Mouse (Mus musculus): ENCODE results near the gene Dnajc5. TPM values are rescaled to one million over a fixed set of nuclear protein-coding genes. Genes with fewer than 3 reads are reported as not detected.
A peak's percentile ranks its signal among the peaks of the same experiment; 100 is the strongest.

Gene Dnajc5
- polyA plus RNA-seq (2015; fragmentation: Nextera tagmentation; extraction: Ambion mirVana): 101 and 102 TPM in 2 replicates

GRCm38 (mm10) chr2:181520118-181520935 is at the start of gene Dnajc5:
Gene Dnajc5, plus strand, starts transcription at chr2:181520485.
- Histone ChIP-seq H3K9me3 (no peaks in the 10 kb centered on the region), H3K4me2 (replicated peaks) (peak within 1 kb of the TSS; percentile 78), H3K36me3 (peaks cover 27% of the 10 kb centered on the region), H3K4me1 (peaks cover 26% of the 10 kb centered on the region), H3K4me3 (peak within 1 kb of the TSS; percentile 87), H3K9ac (peak within 1 kb of the TSS; percentile 94), H3K27me3 (no peaks in the 10 kb centered on the region), H3K27ac (peak within 1 kb of the TSS; percentile 97)
- peak; percentile 98 for ATAC-seq (ENCODE audit: low FRiP score, low read depth)
- under 1% methylated on average over 74 of the region's 74 CpGs for WGBS

GRCm38 (mm10) chr2:181471246-181471645 is 49.0 kb upstream of the Dnajc5 start:
- Histone ChIP-seq H3K9ac (no peak overlapping the region), H3K4me3 (no peak overlapping the region), H3K27me3 (no peaks in the 10 kb centered on the region), H3K27ac (no peak overlapping the region), H3K9me3 (no peaks in the 10 kb centered on the region), H3K36me3 (no peaks in the 10 kb centered on the region), H3K4me2 (replicated peaks) (no peak overlapping the region), H3K4me1 (peaks cover 4% of the 10 kb centered on the region; the same call in 1 of the 2 replicates)
- WGBS: 44% methylated on average over 5 of the region's 5 CpGs
- ATAC-seq (ENCODE audit: low FRiP score, low read depth): no peak

- Histone ChIP-seq H3K27ac (no peak overlapping the region), H3K36me3 (no peaks in the 10 kb centered on the region), H3K4me3 (no peak overlapping the region), H3K27me3 (no peaks in the 10 kb centered on the region), H3K4me1 (peaks cover 4% of the 10 kb centered on the region; the same call in 1 of the 2 replicates), H3K9me3 (no peaks in the 10 kb centered on the region), H3K9ac (no peak overlapping the region), H3K4me2 (replicated peaks) (no peak overlapping the region)
- 68% methylated on average over 1 of the region's 1 CpGs for WGBS
- ATAC-seq (ENCODE audit: low FRiP score, low read depth): no peak
Measured at GRCm38 (mm10) chr2:181472256-181472827, 47.9 kb upstream of the Dnajc5 start.

GRCm38 (mm10) chr2:181483120-181483519 is 37.2 kb upstream of the Dnajc5 start:
- Histone ChIP-seq H3K27me3 (no peaks in the 10 kb centered on the region), H3K36me3 (no peaks in the 10 kb centered on the region), H3K9ac (no peak overlapping the region), H3K4me1 (peaks cover 22% of the 10 kb centered on the region), H3K4me3 (no peak overlapping the region), H3K27ac (no peak overlapping the region), H3K9me3 (no peaks in the 10 kb centered on the region), H3K4me2 (replicated peaks) (no peak overlapping the region)
- WGBS: 58% methylated on average over 2 of the region's 2 CpGs
- no peak for ATAC-seq (ENCODE audit: low FRiP score, low read depth)

- no peaks in the 10 kb centered on the region for H3K27me3 ChIP-seq
- 37% methylated on average over 7 of the region's 7 CpGs for WGBS
- no peaks in the 10 kb centered on the region for H3K9me3 ChIP-seq
- H3K4me2 ChIP-seq (replicated peaks): no peak overlapping the region; the same call in 1 of the 2 replicates
- 0 out of 2 replicates have a peak overlapping the region, but pooled peaks have one; percentile 13 for H3K9ac ChIP-seq
- no peaks in the 10 kb centered on the region for H3K36me3 ChIP-seq
- peaks cover 24% of the 10 kb centered on the region for H3K4me1 ChIP-seq
- no peak overlapping the region for H3K4me3 ChIP-seq
- ATAC-seq (ENCODE audit: low FRiP score, low read depth): no peak
- no peak overlapping the region for H3K27ac ChIP-seq
Measured at GRCm38 (mm10) chr2:181483562-181484318, 36.5 kb upstream of the Dnajc5 start.

DNA sequence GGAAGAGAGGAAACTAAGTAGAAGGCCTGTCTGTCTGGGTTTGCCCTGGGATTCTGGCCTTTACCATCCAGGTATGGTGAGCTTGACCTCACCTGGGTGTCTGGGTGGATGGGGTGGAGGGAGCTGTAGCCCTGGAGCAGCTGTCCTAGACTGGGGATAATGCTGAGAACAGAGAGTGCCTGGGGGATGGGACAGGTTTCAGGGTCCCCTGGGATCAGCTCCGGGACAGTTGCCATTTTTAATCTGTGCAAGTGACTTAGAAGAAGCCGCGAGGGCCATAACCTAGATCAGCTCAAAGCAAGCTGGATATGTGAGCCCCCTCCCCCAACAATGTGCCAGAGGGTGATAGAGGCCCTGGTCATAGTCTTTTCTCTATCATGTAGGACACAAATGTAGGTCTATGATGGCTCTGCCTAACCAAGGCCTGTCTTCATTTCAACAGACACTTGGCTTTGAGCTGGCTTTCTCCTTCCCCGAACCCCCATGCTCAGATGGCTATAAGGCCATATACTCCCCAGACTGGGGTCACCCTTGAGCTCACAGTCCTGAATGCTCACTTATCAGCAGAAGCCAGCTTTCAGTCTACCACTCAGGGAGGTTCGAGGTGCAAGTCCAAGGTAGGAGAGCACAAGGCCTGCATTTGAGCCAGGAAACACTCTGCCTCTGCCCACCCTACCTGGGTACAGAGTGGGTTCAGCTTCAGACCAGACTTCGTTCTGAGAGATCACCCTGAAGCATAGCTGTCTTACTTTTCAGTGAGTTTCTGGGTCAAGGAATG is 35.6 kb upstream of the Dnajc5 start:
- no peak overlapping the region for H3K4me3 ChIP-seq
- peaks cover 24% of the 10 kb centered on the region for H3K4me1 ChIP-seq
- 81% methylated on average over 6 of the region's 6 CpGs for WGBS
- no peak for ATAC-seq (ENCODE audit: low FRiP score, low read depth)
- H3K9me3 ChIP-seq: no peaks in the 10 kb centered on the region
- no peak overlapping the region for H3K4me2 ChIP-seq (replicated peaks)
- no peaks in the 10 kb centered on the region for H3K36me3 ChIP-seq
- no peak overlapping the region for H3K9ac ChIP-seq
- H3K27me3 ChIP-seq: no peaks in the 10 kb centered on the region
- H3K27ac ChIP-seq: no peak overlapping the region

DNA sequence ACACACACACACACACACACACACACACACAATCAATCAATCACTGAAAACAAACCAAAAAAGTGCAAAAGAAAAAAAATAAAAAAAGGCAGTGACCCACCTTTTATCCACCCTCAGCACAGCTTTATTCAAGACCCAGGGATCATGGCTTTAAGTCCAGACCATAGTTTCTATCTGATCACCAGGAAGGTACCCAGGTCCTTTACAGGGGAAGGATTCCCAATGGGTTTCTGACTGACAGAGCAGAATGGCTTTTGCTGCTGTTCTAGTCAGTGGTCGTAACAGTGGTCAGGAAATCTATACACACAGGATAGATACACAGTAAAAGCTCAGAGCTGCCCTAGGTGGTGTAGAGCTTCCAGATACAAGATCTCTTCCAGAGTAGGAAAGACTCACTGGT is 34.5 kb upstream of the Dnajc5 start:
- H3K9ac ChIP-seq: no peak overlapping the region
- no peak overlapping the region for H3K27ac ChIP-seq
- H3K4me3 ChIP-seq: no peak overlapping the region
- ATAC-seq (ENCODE audit: low FRiP score, low read depth): no peak
- no peaks in the 10 kb centered on the region for H3K9me3 ChIP-seq
- H3K4me1 ChIP-seq: peaks cover 24% of the 10 kb centered on the region
- no peak overlapping the region for H3K4me2 ChIP-seq (replicated peaks)
- no peaks in the 10 kb centered on the region for H3K36me3 ChIP-seq
- WGBS: 7% methylated on average over 1 of the region's 1 CpGs
- H3K27me3 ChIP-seq: no peaks in the 10 kb centered on the region

- 0 out of 2 replicates have a peak overlapping the region, but pooled peaks have one; percentile 19 for H3K9ac ChIP-seq
- 28% methylated on average over 5 of the region's 5 CpGs for WGBS
- peaks cover 24% of the 10 kb centered on the region for H3K4me1 ChIP-seq
- H3K4me3 ChIP-seq: no peak overlapping the region
- no peaks in the 10 kb centered on the region for H3K27me3 ChIP-seq
- H3K9me3 ChIP-seq: no peaks in the 10 kb centered on the region
- H3K27ac ChIP-seq: peak overlapping the region; percentile 45; the same call in 1 of the 2 replicates
- H3K36me3 ChIP-seq: no peaks in the 10 kb centered on the region
- H3K4me2 ChIP-seq (replicated peaks): peak overlapping the region; percentile 23
- ATAC-seq (ENCODE audit: low FRiP score, low read depth): peak; percentile 58; the same call in 1 of the 2 replicates
Measured at GRCm38 (mm10) chr2:181487338-181488277, 32.7 kb upstream of the Dnajc5 start.

GRCm38 (mm10) chr2:181491432-181492205 is 28.7 kb upstream of the Dnajc5 start:
- Histone ChIP-seq H3K4me3 (no peak overlapping the region), H3K9ac (no peak overlapping the region), H3K9me3 (no peaks in the 10 kb centered on the region), H3K4me1 (peaks cover 22% of the 10 kb centered on the region), H3K36me3 (no peaks in the 10 kb centered on the region), H3K27me3 (no peaks in the 10 kb centered on the region), H3K27ac (no peak overlapping the region), H3K4me2 (replicated peaks) (no peak overlapping the region)
- ATAC-seq (ENCODE audit: low FRiP score, low read depth): no peak
- WGBS: 25% methylated on average over 7 of the region's 7 CpGs

- Histone ChIP-seq H3K4me1 (peaks cover 16% of the 10 kb centered on the region), H3K4me2 (replicated peaks) (no peak overlapping the region), H3K36me3 (no peaks in the 10 kb centered on the region), H3K4me3 (no peak overlapping the region), H3K9ac (no peak overlapping the region), H3K27me3 (no peaks in the 10 kb centered on the region), H3K27ac (no peak overlapping the region), H3K9me3 (no peaks in the 10 kb centered on the region)
- 45% methylated on average over 3 of the region's 3 CpGs for WGBS
- no peak for ATAC-seq (ENCODE audit: low FRiP score, low read depth)
Measured at GRCm38 (mm10) chr2:181492206-181492605, 28.1 kb upstream of the Dnajc5 start.
